Mouse (Mus musculus) neutrophil, adult 5-6 weeks (primary cell): Measurements from ENCODE around the gene Utp20. TPM values are rescaled to one million over a fixed set of nuclear protein-coding genes. Genes with fewer than 3 reads are reported as not detected.
"Not testable (repeated sequence)": the region's sequence is repeated elsewhere in the genome, so short reads cannot be mapped to it uniquely, and the experiment has no call there.

Experiments
- ATAC-seq: fragments of 151-379, 151-347 bp; 2 replicates; pipeline ENCODE4 v1.8.0; 2017; ENCODE audit warnings: mild to moderate bottlenecking, moderate TSS enrichment; ENCODE audit not compliant: insufficient number of reproducible peaks, poor library complexity, low FRiP score, severe bottlenecking; ENCODE audit errors: extremely low read depth
- total RNA-seq: library from RNA; stranded (forward); fragments of 200-1000 nt; gene quantifications from 2 replicates; pipeline ENCODE4 v1.2.3, GENCODE M21; 2017

Gene Utp20
- 15.9 and 16.3 TPM in 2 replicates for total RNA-seq

DNA sequence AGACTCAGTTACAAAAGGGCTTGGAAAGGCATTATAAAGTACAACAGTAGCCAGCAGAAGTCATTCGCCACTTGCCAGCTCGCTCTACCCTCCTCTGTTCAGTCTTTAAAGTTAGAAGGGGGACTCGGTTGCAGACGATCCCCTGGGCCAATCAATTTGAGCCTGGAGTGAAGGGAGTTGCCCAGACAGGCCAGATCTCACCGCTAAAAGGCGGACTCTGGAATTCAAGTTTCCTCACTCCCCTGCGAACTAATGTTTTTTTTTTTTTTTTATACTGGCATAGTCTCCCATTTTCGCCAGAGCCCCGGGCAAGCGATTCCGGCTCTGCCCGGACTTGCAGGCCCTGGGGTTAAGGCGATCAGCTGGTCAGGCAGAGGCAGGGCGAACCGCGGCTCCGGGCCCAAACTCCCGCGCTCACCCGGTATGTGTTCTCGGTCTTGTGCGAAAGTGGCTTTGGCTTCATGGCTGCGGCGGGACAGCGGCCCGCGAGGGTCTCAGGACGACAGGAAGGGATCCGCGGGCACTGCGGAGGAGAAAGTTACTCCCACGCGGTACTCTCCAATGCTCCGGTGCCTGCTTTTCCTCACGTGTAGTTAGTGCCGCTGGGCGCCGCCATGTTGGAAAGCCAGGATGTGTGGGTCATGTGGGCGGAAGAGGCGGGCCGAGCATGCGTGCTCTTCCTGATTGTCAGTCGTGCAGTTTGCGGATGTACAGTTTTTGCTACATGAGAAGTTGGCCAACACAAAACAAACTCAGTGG is at the start of gene Utp20:
Gene Utp20, minus strand, starts transcription at position 617 of the 759 bp plus-strand sequence.
- peak; percentile 100 for ATAC-seq

DNA sequence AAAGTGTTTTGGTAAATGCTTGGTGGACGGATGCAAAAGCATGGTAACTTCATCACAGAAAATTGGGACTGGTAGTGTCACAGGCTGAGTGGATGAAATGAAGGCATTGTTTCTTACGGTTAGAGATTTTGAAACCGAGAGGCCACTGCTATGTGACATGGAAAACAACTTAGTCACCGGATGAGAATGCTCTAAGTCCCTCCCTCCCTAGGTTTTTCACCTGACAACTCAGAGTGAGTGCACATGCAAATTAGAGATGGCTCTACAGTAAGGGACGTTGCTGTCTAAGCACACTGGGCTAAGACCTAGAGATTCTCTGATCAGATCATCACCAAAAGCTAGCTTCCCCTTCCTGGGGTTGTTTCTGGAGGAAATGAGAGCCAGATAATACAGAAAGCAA is 48.3 kb upstream of the Utp20 start:
- ATAC-seq, result no peak

DNA sequence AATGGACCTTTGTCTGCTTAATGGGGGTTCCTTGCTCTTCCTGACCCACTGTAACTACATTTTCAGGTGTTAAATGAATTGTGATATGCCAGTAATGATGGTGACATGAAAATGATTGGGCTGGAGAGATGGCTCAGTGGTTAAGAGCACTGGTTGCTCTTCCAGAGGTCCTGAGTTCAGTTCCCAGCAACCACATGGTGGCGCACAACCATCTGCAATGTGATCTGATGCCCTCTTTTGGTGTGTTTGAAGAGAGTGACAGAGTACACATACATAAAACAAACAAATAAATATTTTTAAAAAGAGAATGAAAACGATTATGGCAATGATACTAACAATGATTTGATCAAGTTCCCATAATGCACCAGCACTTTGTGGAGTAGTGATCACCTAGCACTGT is 39.4 kb upstream of the Utp20 start:
- ATAC-seq, result no peak

DNA sequence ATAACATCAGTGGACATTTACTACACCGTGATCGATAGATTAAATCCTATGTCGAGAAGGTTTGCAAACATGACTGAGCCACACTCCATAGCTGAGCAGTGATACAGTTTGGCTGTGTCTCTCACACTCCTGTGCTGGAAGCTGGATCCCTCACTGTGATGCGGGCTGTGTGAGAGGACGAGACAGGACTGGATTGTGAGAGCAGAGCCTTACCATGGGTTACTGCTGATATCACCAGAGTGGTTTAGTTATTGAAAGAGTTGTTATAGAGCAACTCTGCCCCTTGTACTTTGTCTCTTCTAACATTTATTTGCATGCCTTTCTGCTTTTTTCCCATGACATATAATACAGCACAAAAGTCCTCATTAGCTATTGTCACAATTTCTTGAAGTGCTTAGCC is 35.7 kb upstream of the Utp20 start:
- no peak for ATAC-seq

DNA sequence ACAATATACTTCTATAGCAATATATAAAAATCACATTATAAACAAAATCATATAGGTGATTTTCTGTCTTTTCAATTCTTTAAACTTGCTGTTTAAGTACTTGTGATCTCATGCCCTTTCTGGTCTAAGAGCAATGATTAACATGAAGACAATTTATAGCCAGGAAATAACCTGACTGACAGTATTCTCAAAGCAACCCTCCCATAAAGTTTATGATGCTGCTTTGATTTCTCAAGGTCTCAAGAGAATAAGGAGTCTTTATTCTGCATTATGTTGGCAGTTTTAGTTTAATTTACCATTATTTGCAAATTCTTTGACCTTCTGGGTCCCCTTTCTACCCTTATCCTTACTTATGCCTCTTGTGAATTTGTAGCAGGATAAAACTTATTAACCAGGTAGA is 34.8 kb upstream of the Utp20 start:
- no peak for ATAC-seq

DNA sequence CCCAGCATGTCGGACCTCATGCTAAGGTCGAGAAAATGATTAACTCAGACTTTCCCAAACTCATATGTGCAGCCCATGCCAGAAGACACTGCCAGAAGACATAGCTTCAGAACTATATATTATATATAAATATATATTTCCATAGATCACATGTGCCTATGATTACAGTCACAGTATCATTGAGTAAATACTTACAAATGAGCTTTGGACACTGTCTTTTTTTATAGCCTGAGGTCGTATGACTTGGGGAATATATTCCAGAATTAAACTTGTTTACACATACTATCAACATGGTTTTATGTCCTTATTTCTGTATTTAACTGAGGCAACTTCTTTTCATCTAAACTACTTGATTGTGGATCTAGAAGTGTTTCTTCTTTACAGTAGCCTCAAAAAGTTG is 34.3 kb upstream of the Utp20 start:
- no peak for ATAC-seq

DNA sequence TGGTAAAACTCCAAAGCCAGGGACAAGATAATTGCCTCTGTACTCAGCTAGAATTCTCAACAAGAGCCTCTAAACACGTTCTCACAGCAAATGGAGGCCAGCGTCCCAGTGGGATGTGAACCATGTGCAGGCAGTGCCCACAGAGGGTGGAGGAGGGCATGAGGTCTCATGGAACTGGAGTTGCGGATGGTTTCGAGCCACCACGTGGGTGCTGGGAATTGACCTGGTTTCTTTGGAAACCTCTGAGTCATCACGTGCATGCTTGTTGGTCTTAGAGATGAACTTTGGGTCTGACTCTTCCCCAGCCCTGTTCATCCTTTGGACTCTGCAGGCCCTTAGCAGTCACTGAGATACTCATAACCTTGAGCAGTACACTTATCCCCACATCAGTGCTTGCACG is 26.7 kb upstream of the Utp20 start:
- no peak for ATAC-seq

DNA sequence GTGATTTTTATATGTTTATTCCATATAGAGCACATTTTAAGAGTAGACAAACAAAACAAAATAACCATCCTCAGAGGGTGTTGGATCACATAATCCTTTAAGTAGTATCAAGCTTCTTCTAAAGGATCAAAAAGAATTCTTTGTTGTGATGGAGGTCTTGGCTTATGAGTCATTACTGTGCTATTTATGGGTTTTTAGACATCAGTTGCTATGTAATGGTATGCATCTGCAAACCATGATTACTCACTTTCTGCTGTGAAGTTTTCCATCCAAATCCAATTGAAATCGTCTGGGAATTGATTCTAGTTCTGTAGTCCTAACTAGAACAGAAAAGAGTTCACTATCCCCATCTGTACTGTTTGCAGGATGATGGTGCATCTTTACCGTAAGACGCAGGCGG is 23.4 kb upstream of the Utp20 start:
- ATAC-seq, result no peak

DNA sequence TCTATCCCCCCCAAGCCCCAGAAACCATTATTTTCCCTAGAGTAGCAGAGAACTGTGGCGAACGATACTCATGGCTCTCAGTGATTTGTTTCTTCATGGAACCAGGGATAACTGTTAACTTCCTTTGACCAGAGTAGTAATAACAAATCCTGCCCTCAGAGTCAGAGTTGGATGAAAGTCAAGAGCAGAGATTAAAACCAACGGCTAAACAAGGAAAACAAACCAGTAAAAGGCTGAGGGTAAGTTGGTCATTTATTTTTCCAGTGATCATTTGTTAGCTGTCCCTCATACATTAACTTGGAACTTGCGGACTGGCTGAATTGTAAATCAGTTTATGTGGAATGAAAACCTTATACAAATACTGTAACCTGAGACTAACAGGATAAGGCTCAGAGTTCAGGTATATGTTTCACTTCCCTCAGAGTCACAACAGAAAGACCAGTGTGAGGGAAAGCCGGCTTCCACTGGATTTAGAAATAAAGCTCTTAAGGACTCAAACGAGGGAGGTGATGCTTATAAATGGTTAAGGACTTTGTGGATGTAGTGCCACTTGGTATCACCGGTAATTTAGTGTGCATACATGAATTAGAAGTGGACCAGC is 22.4 kb upstream of the Utp20 start:
- no peak for ATAC-seq

DNA sequence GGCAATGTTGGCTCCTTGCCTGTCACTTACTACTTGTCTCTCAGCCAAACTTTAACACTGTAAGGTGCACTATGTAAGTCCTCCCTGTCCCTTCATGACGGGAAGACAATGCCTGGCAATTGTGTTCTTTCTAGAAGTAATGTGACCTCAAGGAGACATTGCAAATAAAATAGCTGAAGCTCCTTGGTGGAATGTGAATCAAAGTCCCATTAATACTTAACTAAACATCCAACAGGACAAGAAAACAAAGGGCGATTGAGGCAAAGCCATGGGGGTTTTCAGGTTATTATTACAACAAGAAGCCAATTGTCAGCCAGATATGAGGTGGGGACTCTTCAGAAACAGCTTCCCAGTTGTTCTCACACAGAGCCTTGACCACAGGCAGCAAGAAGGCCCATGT is 7.6 kb upstream of the Utp20 start:
- ATAC-seq, result no peak

DNA sequence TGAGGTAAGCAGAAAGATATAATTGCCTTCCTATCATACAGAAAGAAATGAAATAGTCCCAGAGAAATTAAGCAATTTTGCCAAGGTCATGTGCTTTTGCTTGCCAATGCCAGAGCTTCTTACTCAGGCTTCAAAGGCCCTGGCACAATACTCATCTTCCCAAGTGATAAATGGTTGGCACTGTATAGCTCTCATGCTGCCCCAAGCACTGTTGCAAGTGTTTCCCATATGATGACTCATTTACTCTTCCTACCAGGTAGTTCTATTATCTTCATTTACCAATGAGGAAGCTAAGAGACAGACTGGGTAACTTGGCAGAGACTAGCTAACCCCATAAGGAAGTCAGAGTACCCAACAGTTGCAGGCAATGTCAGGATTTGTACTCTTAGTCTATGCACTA is 1.8 kb upstream of the Utp20 start:
- no peak for ATAC-seq

DNA sequence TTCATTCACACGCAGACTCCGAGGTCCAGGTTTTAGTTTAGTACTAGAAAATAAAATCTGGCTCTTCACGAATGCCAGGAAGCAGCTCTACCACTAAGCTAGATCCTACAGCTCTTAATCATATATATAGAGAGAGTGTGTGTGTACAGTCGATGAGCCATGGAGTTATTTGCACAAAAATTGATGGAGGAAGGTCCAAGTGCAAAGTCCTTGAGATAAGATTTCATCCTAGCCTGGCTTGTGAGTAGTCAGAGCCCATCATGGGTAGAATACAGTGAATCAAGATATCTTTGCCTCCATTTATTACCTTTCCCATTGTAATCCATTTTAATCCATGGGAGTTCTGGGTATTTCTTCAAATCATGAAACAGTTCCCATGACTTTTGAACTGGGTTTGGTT is 992 bp upstream of the Utp20 start:
- ATAC-seq, result no peak

DNA sequence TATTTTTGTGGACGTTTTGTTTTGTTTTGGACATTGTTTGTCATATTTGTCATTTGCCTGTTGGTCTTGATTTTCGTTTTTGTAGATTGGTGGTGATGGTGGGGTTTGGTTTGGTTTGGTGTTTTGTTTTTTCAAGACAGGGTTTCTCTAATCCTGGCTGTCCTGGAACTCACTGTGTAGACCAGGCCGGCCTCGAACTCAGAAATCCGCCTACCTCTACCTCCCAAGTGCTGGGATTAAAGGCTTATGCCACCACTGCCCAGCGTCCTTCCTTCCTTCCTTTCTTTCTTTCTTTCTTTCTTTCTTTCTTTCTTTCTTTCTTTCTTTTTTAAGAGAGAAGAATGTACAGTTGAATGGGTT is 323 bp upstream of the Utp20 start:
- not testable (repeated sequence) for ATAC-seq

DNA sequence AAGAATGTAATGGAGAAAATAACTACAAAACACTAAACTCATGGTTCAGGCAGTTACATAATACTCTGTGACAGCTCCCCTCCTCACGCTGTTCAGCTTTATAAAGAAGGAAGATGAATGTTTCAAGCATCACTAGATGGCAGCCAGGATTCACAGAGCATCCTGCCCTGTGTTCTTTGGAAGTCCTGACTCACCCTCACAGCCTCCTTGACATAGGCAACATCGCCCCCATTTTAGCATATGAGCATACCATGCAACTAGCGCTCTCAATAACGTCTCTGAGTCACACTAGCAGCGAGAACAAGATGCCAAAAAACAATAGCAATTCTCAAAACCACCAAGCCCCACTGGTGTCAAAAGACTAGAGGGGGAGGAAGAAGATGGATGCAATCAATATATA is 9.3 kb downstream of the Utp20 start:
- ATAC-seq, result no peak

DNA sequence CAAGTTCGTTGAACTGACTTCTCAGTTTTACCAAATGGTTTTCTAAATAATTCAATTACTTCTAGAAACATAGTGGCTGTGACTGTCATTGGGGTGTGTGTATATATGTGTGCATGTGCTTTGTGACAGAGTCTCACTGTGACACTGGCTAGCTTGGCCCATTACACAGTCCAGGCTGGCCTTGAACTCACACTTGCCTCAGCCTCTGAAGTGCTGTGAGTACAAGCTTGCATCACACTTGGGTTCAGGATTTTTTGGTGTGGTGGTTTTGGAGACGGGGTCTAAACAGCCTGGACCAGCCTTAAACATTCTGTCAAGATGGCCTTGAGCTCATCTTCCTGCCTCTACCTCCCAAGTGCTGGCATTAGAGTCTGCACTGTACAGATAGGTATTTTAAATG is 11.3 kb downstream of the Utp20 start:
- no peak for ATAC-seq

DNA sequence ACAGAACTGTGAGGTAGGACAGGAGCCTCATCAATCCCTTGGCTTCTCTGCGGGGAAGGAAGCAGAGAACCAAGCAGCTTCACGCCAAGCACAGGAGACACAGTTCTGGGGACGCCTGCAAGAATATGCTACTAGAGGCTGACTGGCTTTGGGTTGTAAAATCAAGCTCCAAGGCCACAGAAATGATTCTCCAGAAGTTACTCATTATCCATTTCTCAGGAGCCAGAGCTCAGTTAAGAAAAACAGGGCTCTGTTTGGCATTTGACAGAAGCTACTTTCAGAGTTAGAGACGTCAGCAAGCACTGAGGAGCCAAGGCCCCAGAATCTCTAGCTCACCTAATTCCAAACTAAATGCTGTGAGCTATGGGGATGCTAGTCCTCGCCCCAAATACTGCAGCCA is 14.9 kb downstream of the Utp20 start:
- no peak for ATAC-seq

DNA sequence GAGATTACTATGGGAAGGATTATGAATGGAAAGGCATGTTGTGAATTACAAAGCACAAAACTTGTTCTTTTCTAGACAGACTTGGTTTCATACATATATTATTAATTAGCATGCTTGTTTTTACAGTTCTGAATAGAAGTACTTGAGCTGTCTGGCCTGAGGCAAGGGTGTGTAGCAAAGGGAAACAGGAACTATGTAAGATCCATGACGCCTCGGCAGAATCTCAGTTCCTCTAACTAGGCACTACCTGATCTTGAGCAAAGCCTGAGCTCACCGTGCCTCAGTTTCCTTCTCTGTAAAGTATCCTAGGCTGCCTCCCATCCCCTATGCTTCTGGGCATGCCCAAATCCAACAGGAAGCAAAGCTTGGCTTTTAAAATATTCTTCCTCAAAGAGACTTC is 24.4 kb downstream of the Utp20 start:
- ATAC-seq, result peak; percentile 56; the same call in 1 of the 2 replicates

DNA sequence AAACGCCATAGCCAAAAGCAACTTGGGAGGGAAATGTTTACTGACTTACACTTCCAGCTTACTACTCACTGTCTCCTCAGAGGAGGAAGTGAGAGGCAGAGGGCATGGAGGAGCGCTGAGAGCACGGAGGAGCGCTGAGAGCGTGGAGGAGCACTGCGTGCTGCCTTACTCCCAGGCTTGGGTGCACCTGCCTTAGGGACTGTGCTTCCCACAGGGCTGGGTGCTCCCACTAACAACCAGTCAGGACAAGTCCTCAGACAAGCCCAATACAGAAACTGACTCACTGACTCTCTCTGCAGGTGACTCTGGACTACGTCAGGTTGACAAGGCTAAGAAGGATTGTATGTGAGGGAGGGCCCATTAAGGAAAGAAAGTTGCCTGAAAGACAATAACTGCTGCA is 27.2 kb downstream of the Utp20 start:
- ATAC-seq, result no peak

DNA sequence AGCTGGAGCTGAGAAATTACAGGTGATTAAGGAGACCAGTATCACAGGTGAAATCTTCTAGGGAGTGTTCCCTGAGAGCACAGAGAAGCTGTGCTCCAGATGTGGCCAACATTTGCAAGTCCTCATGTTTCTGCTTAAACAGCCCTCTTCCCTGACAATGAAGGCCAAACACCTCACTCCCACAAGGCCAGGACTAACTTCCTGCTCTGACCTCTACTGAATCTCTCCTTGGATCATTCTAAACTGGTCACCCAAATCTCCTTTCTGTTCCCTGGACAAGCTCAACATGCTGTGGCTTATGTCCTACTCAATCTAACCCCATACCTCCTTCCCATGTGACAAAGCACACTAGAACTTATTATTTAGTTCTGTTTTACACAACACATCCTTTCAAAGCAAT is 29.2 kb downstream of the Utp20 start:
- ATAC-seq, result no peak

DNA sequence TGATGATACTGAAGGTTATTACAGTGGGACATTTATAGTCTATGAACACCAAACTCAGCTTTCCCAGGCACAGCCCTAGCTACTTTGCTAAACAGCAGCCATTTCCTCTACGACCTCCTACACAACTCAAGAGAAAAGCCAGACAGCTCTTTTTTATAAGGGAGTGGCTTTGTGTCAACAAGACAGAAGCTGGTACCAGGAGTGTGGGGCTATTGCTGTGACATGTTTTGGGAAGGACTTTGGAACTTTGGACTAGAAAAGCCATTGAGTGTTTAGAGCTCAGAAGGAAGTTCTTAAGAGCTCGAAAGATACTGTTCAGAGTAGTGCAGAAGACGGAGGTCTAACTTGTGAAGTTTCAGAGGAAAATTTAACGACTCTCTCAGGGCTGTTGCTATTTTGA is 29.7 kb downstream of the Utp20 start:
- no peak for ATAC-seq

DNA sequence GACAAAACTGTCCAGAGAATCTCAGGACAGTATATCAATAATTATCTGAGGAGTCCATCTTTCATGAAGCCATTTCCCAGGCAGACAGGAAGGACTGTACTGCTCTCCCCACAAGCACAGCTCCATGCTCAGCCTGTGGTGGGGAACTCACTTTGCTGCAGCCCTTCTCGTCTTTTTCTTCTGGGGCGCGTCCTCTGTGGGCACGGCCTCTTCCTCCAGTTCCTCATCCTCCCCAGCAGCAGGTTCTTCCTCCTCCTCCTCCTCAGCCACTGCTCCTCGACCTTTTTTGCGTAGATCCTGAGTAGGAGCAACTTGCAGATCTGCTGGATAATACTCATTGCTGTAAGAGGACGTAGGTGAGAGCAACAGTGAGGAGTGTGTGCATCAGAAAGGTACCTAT is 31.4 kb downstream of the Utp20 start:
- ATAC-seq, result no peak
